Mouse (Mus musculus): ENCODE data around the gene Ddx27.

DNA sequence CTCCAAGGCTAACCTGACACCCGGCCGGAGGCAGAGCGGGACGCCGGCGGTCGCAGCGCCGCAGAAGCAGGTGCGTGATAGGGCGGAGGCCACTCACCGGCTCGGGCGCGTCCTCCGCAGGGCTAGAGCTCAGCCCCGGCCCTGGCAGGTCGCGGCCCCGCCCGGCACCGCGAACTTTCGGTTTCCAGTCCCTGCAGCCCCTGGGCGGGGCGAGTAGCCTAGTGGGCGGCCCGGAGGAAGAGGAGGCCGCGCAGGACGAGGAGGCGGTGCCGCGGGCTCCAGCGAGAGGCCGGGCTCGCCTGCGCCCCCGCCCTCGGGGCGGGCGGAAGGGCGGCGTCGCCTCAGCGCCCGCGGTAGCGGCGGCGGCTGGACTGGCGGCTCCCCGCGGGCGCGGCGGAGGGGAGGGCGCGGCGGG lies 47.5 kb downstream of the Ddx27 start:
- no peak for TF ChIP-seq CTCF (conservative IDR thresholded peaks at IDR 0.05; ENCODE audit: insufficient read depth, insufficient read length, low read depth, low read length)
- peak; percentile 82 for TF ChIP-seq POLR2A (IDR thresholded peaks at IDR 0.05; ENCODE audit: low read depth, low read length)

All from kidney, adult 2 months (tissue).